Mouse (Mus musculus) heart, adult 2 months (tissue): ENCODE results near the gene Plk3.

Experiments used
- CTCF ChIP-seq: fragments of 200-600 bp; IDR thresholded peaks from 2 replicates; pipeline ENCODE4 v1.8.1; 2022; ENCODE audit warnings: antibody characterized with exemption, mild to moderate bottlenecking, moderate library complexity
- EP300 ChIP-seq: fragments of 200-500 bp; IDR thresholded peaks from 2 replicates; pipeline ENCODE4 v1.6.1; 2011; ENCODE audit warnings: low read depth, low read length, control low read depth; ENCODE audit not compliant: insufficient read depth

DNA sequence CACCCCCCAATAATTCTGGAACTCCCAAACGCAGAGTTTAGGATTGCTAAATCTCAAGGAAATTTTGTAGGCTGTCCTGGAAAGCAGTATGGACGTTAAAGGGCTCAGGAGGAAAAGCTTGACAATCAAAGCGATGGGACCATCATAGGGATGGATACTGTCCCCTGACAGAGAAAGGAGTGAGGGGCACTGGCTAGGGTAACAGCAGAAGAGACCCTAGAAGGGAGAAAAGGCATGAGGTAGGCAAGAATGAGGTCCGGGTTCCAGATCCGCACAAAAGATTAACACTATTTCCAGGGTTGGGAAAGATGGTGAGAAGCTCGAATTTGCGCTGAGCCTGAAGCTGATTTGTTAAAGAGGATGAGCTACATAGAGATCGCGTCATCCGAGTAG lies 13.7 kb downstream of the Plk3 start:
- no peak for TF ChIP-seq EP300
- TF ChIP-seq CTCF, result no peak
